ENCODE assay signal across 8 mouse cellular contexts in the genomic region with DNA sequence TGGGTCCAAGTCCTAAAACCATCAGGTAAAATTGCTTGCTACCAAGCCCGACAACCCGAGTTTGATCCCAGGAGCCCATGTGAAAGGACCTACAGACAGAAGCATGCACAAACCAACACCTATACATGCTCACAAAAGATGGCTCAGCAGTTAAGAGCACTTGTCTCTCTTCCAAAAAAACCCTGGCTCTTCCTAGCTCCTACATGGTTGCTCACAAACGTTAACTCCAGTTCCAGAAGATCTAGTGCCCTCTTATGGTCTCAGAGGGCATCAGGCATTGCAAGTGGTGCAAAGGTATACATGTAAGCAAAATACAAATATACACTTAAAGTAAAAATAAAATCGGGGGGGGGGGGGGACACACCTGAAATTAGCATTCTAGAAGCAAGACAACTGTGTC. TPM values are rescaled to one million over a fixed set of nuclear protein-coding genes. Genes with fewer than 3 reads are reported as not detected.
A peak's percentile ranks its signal among the peaks of the same experiment; 100 is the strongest.
DNase-seq lines count a peak whose midpoint lies in the region; ATAC-seq and TF ChIP-seq lines count a peak whose summit lies in the region.

No protein-coding gene starts in this region.

- TF ChIP-seq POLR2A in ES-Bruce4 (IDR thresholded peaks at IDR 0.05; ENCODE audit: insufficient read depth, low read length): no peak

- peaks cover 29% of the 10 kb centered on the region for H3K36me3 ChIP-seq in ES-Bruce4 (ENCODE audit: control insufficient read depth, insufficient read depth, low read length, poor library complexity, severe bottlenecking)
- peaks cover 19% of the 10 kb centered on the region for H3K36me3 ChIP-seq in forebrain, embryonic 15.5 days

- no peak overlapping the region for H3K27ac ChIP-seq in ES-Bruce4 (ENCODE audit: insufficient read depth, low read length)
- H3K27ac ChIP-seq in forebrain, embryonic 15.5 days (replicated peaks): no peak overlapping the region

- no peak for ATAC-seq in forebrain, embryonic 15.5 days (replicated peaks)

- H3K9ac ChIP-seq in ES-Bruce4 (ENCODE audit: low read depth, poor library complexity, severe bottlenecking): peak overlapping the region; percentile 32; the same call in 1 of the 2 replicates
- H3K9ac ChIP-seq in forebrain, embryonic 15.5 days (replicated peaks): no peak overlapping the region

- no peak for TF ChIP-seq CTCF in ES-Bruce4 (IDR thresholded peaks at IDR 0.05; ENCODE audit: low read depth, low read length)

- peak overlapping the region; percentile 14; the same call in 1 of the 2 replicates for H3K4me2 ChIP-seq in forebrain, embryonic 15.5 days (replicated peaks)

- no peak overlapping the region for H3K4me3 ChIP-seq in ES-Bruce4 (ENCODE audit: low read depth, low read length)
- H3K4me3 ChIP-seq in forebrain, embryonic 15.5 days: 0 out of 2 replicates have a peak overlapping the region, but pooled peaks have one; percentile 3

- H3K4me1 ChIP-seq in ES-Bruce4 (ENCODE audit: control insufficient read depth, insufficient read depth, low read length): no peaks in the 10 kb centered on the region
- peaks cover 35% of the 10 kb centered on the region for H3K4me1 ChIP-seq in forebrain, embryonic 15.5 days

- 49% methylated on average over 4 of the region's 4 CpGs for WGBS in forebrain, embryonic 15.5 days

- no peaks in the 10 kb centered on the region for H3K9me3 ChIP-seq in ES-Bruce4 (replicated peaks; ENCODE audit: control insufficient read depth, insufficient read depth, low read length, poor library complexity, severe bottlenecking)
- H3K9me3 ChIP-seq in forebrain, embryonic 15.5 days: no peaks in the 10 kb centered on the region

- no peak for TF ChIP-seq EP300 in ES-Bruce4 (IDR thresholded peaks at IDR 0.05; ENCODE audit: insufficient read depth, low read depth, low read length)

- DNase-seq in heart, adult 11 months: peak; percentile 79
- no peak for DNase-seq in heart, adult 18-20 months
- peak; percentile 44 for DNase-seq in lung, postnatal 36 days
- no peak for DNase-seq in right cerebral cortex, postnatal 36 days (ENCODE audit: low spot score in 2 of 2)
- DNase-seq in yolk sac, embryonic 10.5 days (ENCODE audit: low spot score): no peak
- DNase-seq in cerebellum, postnatal 36 days: no peak

- H3K27me3 ChIP-seq in ES-Bruce4 (ENCODE audit: control insufficient read depth, insufficient read depth, low read length, poor library complexity, severe bottlenecking): no peaks in the 10 kb centered on the region
- no peaks in the 10 kb centered on the region for H3K27me3 ChIP-seq in forebrain, embryonic 15.5 days

RNA-seq across cellular contexts. Expression of gene Uqcrh, which starts 1.7 kb away (rescaled TPM):
- 1,000 to 10,000 TPM; 1,939 to 2,067 TPM for total RNA-seq in heart, adult 18-20 months (2021)
- 406 and 433 TPM in 2 replicates for polyA plus RNA-seq in ES-Bruce4 (2011; ENCODE audit: insufficient read depth, insufficient read length, low read depth, missing spikeins)
- 423 and 473 TPM in 2 replicates for polyA plus RNA-seq in forebrain, embryonic 15.5 days (2015; fragmentation: Nextera tagmentation; extraction: Ambion mirVana)

RNA-seq across cellular contexts. Expression of gene Lrrc41, which starts 1.9 kb away (rescaled TPM):
- total RNA-seq in heart, adult 18-20 months (2021): 10 to 100 TPM; 25.3 to 26.2 TPM
- 38.3 and 42.7 TPM in 2 replicates for polyA plus RNA-seq in ES-Bruce4 (2011; ENCODE audit: insufficient read depth, insufficient read length, low read depth, missing spikeins)
- 64.5 and 66.3 TPM in 2 replicates for polyA plus RNA-seq in forebrain, embryonic 15.5 days (2015; fragmentation: Nextera tagmentation; extraction: Ambion mirVana)

RNA-seq across cellular contexts. Expression of gene Nsun4, which starts 19.5 kb away (rescaled TPM):
- 10 to 100 TPM; 29.1 to 29.5 TPM for total RNA-seq in heart, adult 18-20 months (2021)
- 11.7 and 14.4 TPM in 2 replicates for polyA plus RNA-seq in ES-Bruce4 (2011; ENCODE audit: insufficient read depth, insufficient read length, low read depth, missing spikeins)
- 13.3 and 15.0 TPM in 2 replicates for polyA plus RNA-seq in forebrain, embryonic 15.5 days (2015; fragmentation: Nextera tagmentation; extraction: Ambion mirVana)

RNA-seq across cellular contexts. Expression of gene Rad54l, which starts 50.3 kb away (rescaled TPM):
- total RNA-seq in heart, adult 18-20 months (2021): under 1 TPM; 0.10 to 0.26 TPM
- polyA plus RNA-seq in ES-Bruce4 (2011; ENCODE audit: insufficient read depth, insufficient read length, low read depth, missing spikeins): 41.1 and 51.9 TPM in 2 replicates
- 21.2 and 23.0 TPM in 2 replicates for polyA plus RNA-seq in forebrain, embryonic 15.5 days (2015; fragmentation: Nextera tagmentation; extraction: Ambion mirVana)

RNA-seq across cellular contexts. Expression of gene Pomgnt1, which starts 50.5 kb away (rescaled TPM):
- 10 to 100 TPM; 56.8 to 57.5 TPM for total RNA-seq in heart, adult 18-20 months (2021)
- 33.6 and 39.1 TPM in 2 replicates for polyA plus RNA-seq in ES-Bruce4 (2011; ENCODE audit: insufficient read depth, insufficient read length, low read depth, missing spikeins)
- polyA plus RNA-seq in forebrain, embryonic 15.5 days (2015; fragmentation: Nextera tagmentation; extraction: Ambion mirVana): 63.5 and 66.1 TPM in 2 replicates

Comparison
In these comparisons a context has a peak if more than half of its experiments do, and no peak if none do; other contexts are left out.
1. DNase-seq: peak in heart, adult 11 months (single experiment) and lung, postnatal 36 days (single experiment); none in heart, adult 18-20 months (0 of 2), right cerebral cortex, postnatal 36 days (0 of 2), yolk sac, embryonic 10.5 days (single experiment) and cerebellum, postnatal 36 days (0 of 2).